ENCODE assay signal across 8 mouse cellular contexts in the genomic region with DNA sequence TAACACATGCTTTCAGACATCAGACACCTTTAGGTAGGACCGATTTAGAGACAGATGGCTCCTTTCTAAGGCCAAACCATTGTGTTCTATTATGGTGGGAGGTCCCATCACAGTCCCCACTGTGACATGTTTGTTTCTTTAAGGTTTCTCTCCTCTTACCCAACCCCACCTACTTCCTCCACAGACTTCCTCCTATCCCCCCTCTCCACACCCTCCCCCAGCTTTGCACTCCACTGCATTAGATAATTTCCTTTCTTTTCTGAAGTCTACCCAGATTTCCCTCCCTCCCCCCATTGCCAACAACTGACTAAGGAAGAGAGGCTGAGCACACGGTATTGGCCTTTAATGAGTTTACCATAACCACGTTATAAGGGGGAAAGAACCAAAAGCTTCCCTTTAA.
DNase-seq lines count a peak whose midpoint lies in the region; ATAC-seq and TF ChIP-seq lines count a peak whose summit lies in the region.

No protein-coding gene starts in this region.

- H3K4me3 ChIP-seq in lung, adult 2 months (replicated peaks; ENCODE audit: extremely low read depth, low read depth, low read length) = no peak overlapping the region
- H3K4me3 ChIP-seq in forebrain, embryonic 12.5 days (replicated peaks) = no peak overlapping the region

- peak; percentile 47 to 65 for DNase-seq in lung, adult 18-20 months
- no peak for DNase-seq in lung, adult 2 months
- peak; percentile 30 for DNase-seq in induced T-regulatory cell, adult 2 months (ENCODE audit: low read depth)
- peak; percentile 72 for DNase-seq in lung, postnatal 10 days
- DNase-seq in cerebellum, postnatal 10 days = no peak
- DNase-seq in ovary, adult 18-20 months (ENCODE audit: low spot score) = no peak
- no peak for DNase-seq in right cerebral cortex, postnatal 36 days (ENCODE audit: low spot score in 2 of 2)

- no peak overlapping the region for H3K9ac ChIP-seq in forebrain, embryonic 12.5 days

- no peaks in the 10 kb centered on the region for H3K27me3 ChIP-seq in forebrain, embryonic 12.5 days

- H3K4me1 ChIP-seq in lung, adult 2 months (ENCODE audit: control insufficient read depth, insufficient read depth, low read length) = peaks cover 16% of the 10 kb centered on the region
- peaks cover 26% of the 10 kb centered on the region for H3K4me1 ChIP-seq in forebrain, embryonic 12.5 days

- 0 out of 2 replicates have a peak, but pooled peaks have one; percentile 44 for ATAC-seq in forebrain, embryonic 12.5 days (ENCODE audit: low FRiP score)

- 14% methylated on average over 3 of the region's 3 CpGs for WGBS in lung, adult 2 months
- WGBS in forebrain, embryonic 12.5 days = 13% methylated on average over 3 of the region's 3 CpGs

- H3K4me2 ChIP-seq in forebrain, embryonic 12.5 days = peak overlapping the region; percentile 37

- peak overlapping the region; percentile 61; the same call in 1 of the 2 replicates for H3K27ac ChIP-seq in forebrain, embryonic 12.5 days

- no peak for TF ChIP-seq POLR2A in lung, adult 2 months (IDR thresholded peaks at IDR 0.05; ENCODE audit: borderline replicate concordance, extremely low read depth, low read depth, low read length)

- TF ChIP-seq CTCF in lung, adult 2 months (IDR thresholded peaks at IDR 0.05; ENCODE audit: insufficient read depth, low read length) = no peak

- H3K36me3 ChIP-seq in forebrain, embryonic 12.5 days (replicated peaks) = no peaks in the 10 kb centered on the region

- H3K9me3 ChIP-seq in forebrain, embryonic 12.5 days = no peaks in the 10 kb centered on the region

Comparison
In these comparisons a context has a peak if more than half of its experiments do, and no peak if none do; other contexts are left out.
1. DNase-seq: peak in lung, adult 18-20 months (2 of 2), induced T-regulatory cell, adult 2 months (single experiment) and lung, postnatal 10 days (single experiment); none in lung, adult 2 months (single experiment), cerebellum, postnatal 10 days (0 of 2), ovary, adult 18-20 months (single experiment) and right cerebral cortex, postnatal 36 days (0 of 2).